Mouse (Mus musculus): ENCODE data around the gene Krtap21-1. TPM values are rescaled to one million over a fixed set of nuclear protein-coding genes. Genes with fewer than 3 reads are reported as not detected.

The Krtap21-1 gene
- total RNA-seq (2021): not detected

GRCm38 (mm10) chr16:89403768-89404167, at the start of gene Krtap21-1:
Gene Krtap21-1 (minus strand): TSS chr16:89403868.
- intact Hi-C loops (cut with DNase I): no loop called here
- DNase-seq: no peak

GRCm38 (mm10) chr16:89429586-89429985, 25.9 kb upstream of the Krtap21-1 start:
- DNase-seq: peak; percentile 10
- intact Hi-C loops (cut with DNase I): no loop called here

- no peak for DNase-seq
- intact Hi-C loops (cut with DNase I): no loop called here
Measured at GRCm38 (mm10) chr16:89425310-89425709, 21.6 kb upstream of the Krtap21-1 start.

GRCm38 (mm10) chr16:89420011-89420410, 16.3 kb upstream of the Krtap21-1 start, which contains the start of gene Krtap6-2:
Gene Krtap6-2 (minus strand): TSS chr16:89420111.
- intact Hi-C loops (cut with DNase I): no loop called here
- DNase-seq: no peak

- intact Hi-C loops (cut with DNase I): no loop called here
- DNase-seq: no peak
Measured at GRCm38 (mm10) chr16:89416311-89416710, 12.6 kb upstream of the Krtap21-1 start.

GRCm38 (mm10) chr16:89410345-89411068, 6.8 kb upstream of the Krtap21-1 start:
- intact Hi-C loops (cut with DNase I): no loop called here
- no peak for DNase-seq

GRCm38 (mm10) chr16:89372734-89373461, 30.8 kb downstream of the Krtap21-1 start:
- intact Hi-C loops (cut with DNase I): no loop called here
- no peak for DNase-seq

Other genes starting within 250 kb of the Krtap21-1 start
- not detected for gene Gm9789, start 245.9 kb downstream of the Krtap21-1 start, total RNA-seq (2021)
- gene Gm7735, start 234.4 kb downstream of the Krtap21-1 start, total RNA-seq (2021): not detected
- gene 1110057P08Rik, start 229.1 kb downstream of the Krtap21-1 start, total RNA-seq (2021): not detected
- gene Krtap20-2, start 198.0 kb downstream of the Krtap21-1 start, total RNA-seq (2021): not detected
- gene Krtap6-2, start 16.2 kb upstream of the Krtap21-1 start, total RNA-seq (2021): not detected
- gene Krtap8-1, start 84.1 kb upstream of the Krtap21-1 start, total RNA-seq (2021): not detected
- gene Krtap7-1, start 104.5 kb upstream of the Krtap21-1 start, total RNA-seq (2021): not detected
- not detected for gene Krtap11-1, start 167.3 kb upstream of the Krtap21-1 start, total RNA-seq (2021)